ENCODE assay signal across 11 mouse cellular contexts in genomic region chr1:138847146-138847545, GRCm38 (mm10). TPM values are rescaled to one million over a fixed set of nuclear protein-coding genes. Genes with fewer than 3 reads are reported as not detected.
A peak's percentile ranks its signal among the peaks of the same experiment; 100 is the strongest.
DNase-seq lines count a peak whose midpoint lies in the region; ATAC-seq and TF ChIP-seq lines count a peak whose summit lies in the region.
"Had no signal": no experiment of that assay in that cellular context is flagged by ENCODE, and none has a peak within 500 bp of the region (broad histone marks: within the 10 kb centered on the region; RNA-seq: fewer than 3 reads in every experiment).

No protein-coding gene starts in this region.

- ATAC-seq in neural tube, embryonic 13.5 days (ENCODE audit: low read depth): no peak

- H3K36me3 ChIP-seq in limb, embryonic 10.5 days: peaks cover 13% of the 10 kb centered on the region
- H3K36me3 ChIP-seq in neural tube, embryonic 13.5 days: peaks cover 8% of the 10 kb centered on the region

- peak overlapping the region; percentile 59; the same call in 1 of the 2 replicates for H3K27ac ChIP-seq in layer of hippocampus, adult 2 months
- H3K27ac ChIP-seq in embryonic fibroblast, embryonic 13.5 days (ENCODE audit: insufficient read depth, low read length): no peak overlapping the region
- peak overlapping the region; percentile 98 for H3K27ac ChIP-seq in limb, embryonic 10.5 days
- no peak overlapping the region for H3K27ac ChIP-seq in neural tube, embryonic 13.5 days (replicated peaks)

- H3K4me2 ChIP-seq in neural tube, embryonic 13.5 days: peak overlapping the region; percentile 18; the same call in 1 of the 2 replicates

- H3K27me3 ChIP-seq in limb, embryonic 10.5 days (ENCODE audit: low read depth, poor library complexity, severe bottlenecking): peaks cover 76% of the 10 kb centered on the region
- peaks cover 92% of the 10 kb centered on the region for H3K27me3 ChIP-seq in neural tube, embryonic 13.5 days

- no peak for TF ChIP-seq CTCF in layer of hippocampus, adult 2 months (conservative IDR thresholded peaks at IDR 0.05)
- no peak for TF ChIP-seq CTCF in embryonic fibroblast, embryonic 13.5 days (IDR thresholded peaks at IDR 0.05; ENCODE audit: borderline replicate concordance, insufficient read depth, low read length)

- no peak for TF ChIP-seq POLR2A in embryonic fibroblast, embryonic 13.5 days (IDR thresholded peaks at IDR 0.05; ENCODE audit: low read depth, low read length)

- under 1% methylated on average over 21 of the region's 21 CpGs for WGBS in limb, embryonic 10.5 days
- WGBS in neural tube, embryonic 13.5 days: under 1% methylated on average over 21 of the region's 21 CpGs

- peak overlapping the region; percentile 55 for H3K4me3 ChIP-seq in layer of hippocampus, adult 2 months
- H3K4me3 ChIP-seq in embryonic fibroblast, embryonic 13.5 days (ENCODE audit: insufficient read depth, low read length): peak overlapping the region; percentile 38
- H3K4me3 ChIP-seq in limb, embryonic 10.5 days: peak overlapping the region; percentile 79
- peak overlapping the region; percentile 13; the same call in 1 of the 2 replicates for H3K4me3 ChIP-seq in neural tube, embryonic 13.5 days

- DNase-seq in layer of hippocampus, adult 2 months (ENCODE audit: low spot score in 2 of 2): no peak
- no peak for DNase-seq in layer of hippocampus, adult 8-10 months (ENCODE audit: low spot score in 2 of 2)
- peak; percentile 34 for DNase-seq in limb, embryonic 10.5 days (ENCODE audit: low spot score)
- DNase-seq in urinary bladder, adult 18-20 months (ENCODE audit: low spot score in 2 of 2): no peak
- no peak for DNase-seq in cerebellum, postnatal 14 days
- no peak for DNase-seq in MN1 (ENCODE audit: low spot score)
- DNase-seq: cerebellum, adult 9-10 months; kidney, adult 18-20 months had no signal

- H3K4me1 ChIP-seq in embryonic fibroblast, embryonic 13.5 days (ENCODE audit: control insufficient read depth, insufficient read depth, low read length): no peaks in the 10 kb centered on the region
- H3K4me1 ChIP-seq in limb, embryonic 10.5 days: peaks cover 75% of the 10 kb centered on the region
- H3K4me1 ChIP-seq in neural tube, embryonic 13.5 days (replicated peaks): peaks cover 33% of the 10 kb centered on the region

- no peaks in the 10 kb centered on the region for H3K9me3 ChIP-seq in limb, embryonic 10.5 days (replicated peaks)
- H3K9me3 ChIP-seq in neural tube, embryonic 13.5 days: no peaks in the 10 kb centered on the region

- no peak overlapping the region for H3K9ac ChIP-seq in neural tube, embryonic 13.5 days

RNA-seq across cellular contexts. Expression of gene Lhx9, which starts 1.2 kb away (rescaled TPM):
- total RNA-seq in layer of hippocampus, adult 2 months (2021): 10 to 100 TPM; 16.5 to 17.4 TPM
- total RNA-seq in layer of hippocampus, adult 8-10 months (2022): 10 to 100 TPM; 11.9 to 16.6 (median 14.6) TPM
- polyA plus RNA-seq in embryonic fibroblast, embryonic 13.5 days (2011; ENCODE audit: insufficient read length, low read depth, missing spikeins): 11.6 and 18.7 TPM in 2 replicates
- 110 and 114 TPM in 2 replicates for polyA plus RNA-seq in limb, embryonic 10.5 days (2016; fragmentation: Nextera tagmentation; extraction: Ambion mirVana)
- polyA plus RNA-seq in neural tube, embryonic 13.5 days (2015; fragmentation: Nextera tagmentation; extraction: Ambion mirVana): 4.1 and 4.6 TPM in 2 replicates
- total RNA-seq: neutrophil, adult 5-6 weeks had no signal

RNA-seq across cellular contexts. Expression of gene 2310009B15Rik, which starts 9.5 kb away (rescaled TPM):
- total RNA-seq in layer of hippocampus, adult 2 months (2021): 10 to 100 TPM; 23.1 to 24.7 TPM
- total RNA-seq in layer of hippocampus, adult 8-10 months (2022): 10 to 100 TPM; 21.3 to 24.4 (median 22.3) TPM
- 10.9 and 12.2 TPM in 2 replicates for polyA plus RNA-seq in embryonic fibroblast, embryonic 13.5 days (2011; ENCODE audit: insufficient read length, low read depth, missing spikeins)
- 60.2 and 60.6 TPM in 2 replicates for polyA plus RNA-seq in limb, embryonic 10.5 days (2016; fragmentation: Nextera tagmentation; extraction: Ambion mirVana)
- 30.7 and 31.0 TPM in 2 replicates for polyA plus RNA-seq in neural tube, embryonic 13.5 days (2015; fragmentation: Nextera tagmentation; extraction: Ambion mirVana)

Comparison
In these comparisons a context has a peak if more than half of its experiments do, and no peak if none do; other contexts are left out.
1. H3K27ac ChIP-seq: peak in layer of hippocampus, adult 2 months (single experiment) and limb, embryonic 10.5 days (single experiment); none in embryonic fibroblast, embryonic 13.5 days (single experiment) and neural tube, embryonic 13.5 days (single experiment).
2. H3K4me3 ChIP-seq: peak in every context shown above with its lines; median percentile 79 in limb, embryonic 10.5 days; 55 in layer of hippocampus, adult 2 months; 38 in embryonic fibroblast, embryonic 13.5 days; 13 in neural tube, embryonic 13.5 days.